Mouse (Mus musculus): ENCODE data around the gene Fblim1. TPM values are rescaled to one million over a fixed set of nuclear protein-coding genes. Genes with fewer than 3 reads are reported as not detected.
"Not testable (repeated sequence)": the region's sequence is repeated elsewhere in the genome, so short reads cannot be mapped to it uniquely, and the experiment has no call there.

The Fblim1 gene
- total and polyA plus RNA-seq, 2 experiments from 2014 or later: 57.5 to 61.5 TPM

DNA sequence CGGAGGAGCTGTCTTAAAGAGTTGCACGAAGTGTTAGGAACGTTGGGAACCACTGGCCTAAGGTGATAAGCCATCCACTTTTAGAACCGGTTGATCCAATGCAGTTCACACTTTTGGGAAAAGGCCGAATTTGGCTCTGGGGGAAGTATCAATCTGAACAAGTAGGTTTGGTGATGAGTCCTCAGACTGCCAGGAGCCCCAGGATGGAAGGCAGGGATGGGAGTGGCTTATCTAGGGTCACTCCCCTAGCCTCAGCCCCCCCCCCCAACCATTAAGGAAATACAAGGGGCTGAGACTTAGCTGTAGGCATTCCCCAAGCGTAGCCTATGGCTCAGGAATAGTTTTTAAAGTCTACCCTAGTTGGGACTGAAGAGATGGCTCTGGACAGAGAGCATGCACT is 39.7 kb downstream of the Fblim1 start:
- ATAC-seq (ENCODE audit: insufficient read depth, low read depth): no peak
- peaks cover 2% of the 10 kb centered on the region; the same call in 1 of the 2 replicates for H3K4me1 ChIP-seq (ENCODE audit: control insufficient read depth, insufficient read depth)
- H3K27ac ChIP-seq (ENCODE audit: low read depth): no peak overlapping the region

DNA sequence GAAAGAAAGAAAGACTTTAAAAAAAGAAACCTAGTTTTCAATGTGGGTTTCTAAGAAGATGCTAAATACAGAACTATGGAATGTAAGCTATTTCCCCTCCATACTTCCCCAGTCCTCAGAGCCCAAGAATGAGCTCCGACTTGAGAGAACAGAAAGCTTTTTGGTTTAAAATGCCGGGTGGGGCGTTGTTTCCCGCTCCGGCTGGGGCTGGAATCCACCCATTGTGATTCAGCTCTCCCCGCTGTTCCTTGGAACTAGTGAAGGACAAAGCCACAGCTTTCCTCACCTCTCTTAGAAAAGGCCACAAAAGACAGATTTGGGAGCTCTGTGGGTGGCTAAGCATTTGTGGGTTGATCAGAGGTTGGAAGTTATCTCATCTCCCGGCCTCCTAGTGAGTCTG is 40.6 kb downstream of the Fblim1 start:
- ATAC-seq (ENCODE audit: insufficient read depth, low read depth): no peak
- Histone ChIP-seq H3K27me3 (ENCODE audit: control insufficient read depth, insufficient read depth, low read length) (no peaks in the 10 kb centered on the region), H3K4me1 (ENCODE audit: control insufficient read depth, insufficient read depth) (no peaks in the 10 kb centered on the region), H3K9ac (replicated peaks; ENCODE audit: low read depth, low read length) (no peak overlapping the region), H3K36me3 (replicated peaks; ENCODE audit: control insufficient read depth, insufficient read depth, low read length) (no peaks in the 10 kb centered on the region), H3K4me2 (ENCODE audit: low read depth, low read length) (no peak overlapping the region), H3K9me3 (replicated peaks; ENCODE audit: control insufficient read depth, low read length) (no peaks in the 10 kb centered on the region), H3K27ac (ENCODE audit: low read depth) (peak overlapping the region; percentile 74), H3K4me3 (ENCODE audit: low read depth, low read length) (no peak overlapping the region)
- WGBS: 53% methylated on average over 7 of the region's 7 CpGs
- DNase-seq (ENCODE audit: low spot score): no peak
- no peak for TF ChIP-seq CTCF (IDR thresholded peaks at IDR 0.05; ENCODE audit: low read depth)
- TF ChIP-seq EP300 (IDR thresholded peaks at IDR 0.05; ENCODE audit: low read depth): no peak

More for the DNA sequence above, 39.7 kb downstream of the Fblim1 start:
- no peak overlapping the region for H3K9ac ChIP-seq (replicated peaks; ENCODE audit: low read depth, low read length)
- DNase-seq (ENCODE audit: low spot score): no peak
- no peak for TF ChIP-seq CTCF (IDR thresholded peaks at IDR 0.05; ENCODE audit: low read depth)
- no peak for TF ChIP-seq EP300 (IDR thresholded peaks at IDR 0.05; ENCODE audit: low read depth)
- WGBS: 77% methylated on average over 6 of the region's 6 CpGs
- no peaks in the 10 kb centered on the region for H3K9me3 ChIP-seq (replicated peaks; ENCODE audit: control insufficient read depth, low read length)
- no peaks in the 10 kb centered on the region for H3K27me3 ChIP-seq (ENCODE audit: control insufficient read depth, insufficient read depth, low read length)
- no peak overlapping the region for H3K4me3 ChIP-seq (ENCODE audit: low read depth, low read length)
- no peak overlapping the region for H3K4me2 ChIP-seq (ENCODE audit: low read depth, low read length)
- H3K36me3 ChIP-seq (replicated peaks; ENCODE audit: control insufficient read depth, insufficient read depth, low read length): no peaks in the 10 kb centered on the region

DNA sequence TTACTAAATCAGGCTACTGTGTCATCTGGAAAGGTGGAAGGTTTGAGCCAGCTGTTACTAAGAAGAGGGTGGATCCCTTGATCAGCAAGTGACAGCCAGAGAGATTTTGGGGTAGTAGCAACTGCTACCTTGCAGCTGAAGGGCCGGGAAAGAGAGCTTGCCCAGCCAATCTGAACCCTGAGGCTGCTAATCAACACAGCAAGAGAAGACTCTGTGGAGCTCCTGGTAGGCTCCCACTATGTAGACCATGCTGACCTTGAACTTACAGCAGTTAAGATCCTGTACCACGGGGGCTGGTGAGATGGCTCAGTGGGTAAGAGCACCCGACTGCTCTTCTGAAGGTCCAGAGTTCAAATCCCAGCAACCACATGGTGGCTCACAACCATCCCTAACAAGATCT is 41.2 kb downstream of the Fblim1 start:
- DNase-seq (ENCODE audit: low spot score): no peak

DNA sequence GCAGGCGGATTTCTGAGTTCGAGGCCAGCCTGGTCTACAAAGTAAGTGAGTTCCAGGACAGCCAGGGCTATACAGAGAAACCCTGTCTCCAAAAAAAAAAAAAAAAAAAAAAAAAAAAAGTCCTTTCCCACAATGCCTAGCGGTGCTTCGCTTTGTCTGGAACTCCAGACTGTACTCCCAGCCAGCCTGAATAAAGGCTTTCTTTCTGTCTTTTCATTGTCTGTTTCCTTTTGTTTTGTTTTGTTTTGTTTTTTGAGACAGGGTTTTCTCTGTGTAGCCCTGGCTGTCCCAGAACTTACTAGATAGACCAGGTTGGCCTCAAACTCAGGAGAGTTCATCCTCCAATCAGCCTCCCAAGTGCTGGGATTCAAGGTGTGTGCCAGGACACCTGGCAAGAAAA is 41.7 kb downstream of the Fblim1 start:
- H3K27me3 ChIP-seq (ENCODE audit: control insufficient read depth, insufficient read depth, low read length): no peaks in the 10 kb centered on the region
- 0 out of 2 replicates have a peak overlapping the region, but pooled peaks have one; percentile 11 for H3K27ac ChIP-seq (ENCODE audit: low read depth)
- DNase-seq (ENCODE audit: low spot score) (no peak), ATAC-seq (ENCODE audit: insufficient read depth, low read depth) (no peak)
- no peak overlapping the region for H3K9ac ChIP-seq (replicated peaks; ENCODE audit: low read depth, low read length)
- no peak overlapping the region for H3K4me2 ChIP-seq (ENCODE audit: low read depth, low read length)
- TF ChIP-seq CTCF (IDR thresholded peaks at IDR 0.05; ENCODE audit: low read depth): no peak
- TF ChIP-seq EP300 (IDR thresholded peaks at IDR 0.05; ENCODE audit: low read depth): no peak
- no peaks in the 10 kb centered on the region for H3K36me3 ChIP-seq (replicated peaks; ENCODE audit: control insufficient read depth, insufficient read depth, low read length)
- no peaks in the 10 kb centered on the region for H3K9me3 ChIP-seq (replicated peaks; ENCODE audit: control insufficient read depth, low read length)
- H3K4me1 ChIP-seq (ENCODE audit: control insufficient read depth, insufficient read depth): no peaks in the 10 kb centered on the region
- H3K4me3 ChIP-seq (ENCODE audit: low read depth, low read length): no peak overlapping the region
- WGBS: 92% methylated on average over 4 of the region's 4 CpGs

More for the DNA sequence above, 41.2 kb downstream of the Fblim1 start:
- 86% methylated on average over 3 of the region's 3 CpGs for WGBS
- no peak overlapping the region for H3K4me3 ChIP-seq (ENCODE audit: low read depth, low read length)
- no peaks in the 10 kb centered on the region for H3K36me3 ChIP-seq (replicated peaks; ENCODE audit: control insufficient read depth, insufficient read depth, low read length)
- H3K4me2 ChIP-seq (ENCODE audit: low read depth, low read length): no peak overlapping the region
- H3K4me1 ChIP-seq (ENCODE audit: control insufficient read depth, insufficient read depth): no peaks in the 10 kb centered on the region
- H3K27ac ChIP-seq (ENCODE audit: low read depth): 0 out of 2 replicates have a peak overlapping the region, but pooled peaks have one; percentile 11
- TF ChIP-seq EP300 (IDR thresholded peaks at IDR 0.05; ENCODE audit: low read depth): no peak
- no peak for TF ChIP-seq CTCF (IDR thresholded peaks at IDR 0.05; ENCODE audit: low read depth)
- no peak overlapping the region for H3K9ac ChIP-seq (replicated peaks; ENCODE audit: low read depth, low read length)
- H3K27me3 ChIP-seq (ENCODE audit: control insufficient read depth, insufficient read depth, low read length): no peaks in the 10 kb centered on the region
- H3K9me3 ChIP-seq (replicated peaks; ENCODE audit: control insufficient read depth, low read length): no peaks in the 10 kb centered on the region
- no peak for ATAC-seq (ENCODE audit: insufficient read depth, low read depth)

DNA sequence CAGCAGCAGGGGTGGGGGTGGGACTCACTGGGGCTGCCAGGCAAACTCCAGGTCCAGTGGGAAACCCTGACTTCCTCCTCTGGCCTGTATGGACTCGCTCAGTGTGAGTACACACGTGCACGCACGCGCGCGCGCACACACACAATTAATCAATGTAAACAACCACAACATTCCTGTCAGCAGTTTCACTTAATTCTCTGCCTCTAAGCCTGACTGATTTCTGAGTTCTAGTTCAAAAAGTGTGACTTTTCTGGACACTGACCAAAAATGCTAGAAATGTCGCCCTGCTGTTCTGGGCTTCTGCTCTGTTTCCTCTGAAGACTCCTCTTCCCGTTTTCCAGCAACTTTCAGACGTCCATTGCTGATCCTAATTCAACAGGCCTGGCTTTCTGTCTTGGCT is 43.6 kb downstream of the Fblim1 start:
- Histone ChIP-seq H3K27ac (ENCODE audit: low read depth) (peak overlapping the region; percentile 28; the same call in 1 of the 2 replicates), H3K4me2 (ENCODE audit: low read depth, low read length) (no peak overlapping the region), H3K4me3 (ENCODE audit: low read depth, low read length) (no peak overlapping the region), H3K9me3 (replicated peaks; ENCODE audit: control insufficient read depth, low read length) (no peaks in the 10 kb centered on the region), H3K36me3 (replicated peaks; ENCODE audit: control insufficient read depth, insufficient read depth, low read length) (no peaks in the 10 kb centered on the region), H3K4me1 (ENCODE audit: control insufficient read depth, insufficient read depth) (no peaks in the 10 kb centered on the region), H3K9ac (replicated peaks; ENCODE audit: low read depth, low read length) (no peak overlapping the region), H3K27me3 (ENCODE audit: control insufficient read depth, insufficient read depth, low read length) (no peaks in the 10 kb centered on the region)
- WGBS: 75% methylated on average over 11 of the region's 11 CpGs
- DNase-seq (ENCODE audit: low spot score): no peak
- TF ChIP-seq EP300 (IDR thresholded peaks at IDR 0.05; ENCODE audit: low read depth) (no peak), CTCF (IDR thresholded peaks at IDR 0.05; ENCODE audit: low read depth) (no peak)
- no peak for ATAC-seq (ENCODE audit: insufficient read depth, low read depth)

DNA sequence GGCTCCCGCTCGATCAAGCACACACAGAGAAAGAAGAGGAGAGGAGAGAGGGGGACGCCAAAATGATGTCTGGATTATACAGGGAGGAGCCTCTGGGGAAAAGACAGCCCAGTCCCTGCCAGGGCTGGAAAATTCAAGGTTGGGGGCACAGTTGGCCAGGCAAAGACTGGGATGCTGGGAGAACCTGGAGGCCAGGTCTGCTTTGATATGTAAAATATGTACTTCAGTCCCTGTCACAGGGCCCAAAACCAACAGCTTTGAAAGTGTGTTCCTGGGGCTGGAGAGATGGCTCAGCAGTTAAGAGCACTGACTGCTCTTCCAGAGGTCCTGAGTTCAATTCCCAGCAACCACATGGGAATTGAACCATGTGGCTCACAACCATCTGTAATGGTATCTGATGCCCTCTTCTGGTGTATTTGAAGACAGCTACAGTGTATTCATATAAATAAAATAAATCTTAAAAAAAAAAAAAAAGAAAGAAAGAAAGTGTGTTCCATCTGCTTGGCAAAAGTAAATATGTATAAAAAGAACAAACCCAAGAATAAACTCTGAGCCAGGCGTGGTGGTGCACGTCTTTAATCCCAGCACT is 44.5 kb downstream of the Fblim1 start:
- not testable (repeated sequence) for H3K27me3 ChIP-seq (ENCODE audit: control insufficient read depth, insufficient read depth, low read length); H3K27ac ChIP-seq (ENCODE audit: low read depth); DNase-seq (ENCODE audit: low spot score); H3K4me3 ChIP-seq (ENCODE audit: low read depth, low read length); H3K9ac ChIP-seq (replicated peaks; ENCODE audit: low read depth, low read length); H3K9me3 ChIP-seq (replicated peaks; ENCODE audit: control insufficient read depth, low read length); H3K4me1 ChIP-seq (ENCODE audit: control insufficient read depth, insufficient read depth); H3K4me2 ChIP-seq (ENCODE audit: low read depth, low read length); ATAC-seq (ENCODE audit: insufficient read depth, low read depth); H3K36me3 ChIP-seq (replicated peaks; ENCODE audit: control insufficient read depth, insufficient read depth, low read length)
- WGBS: 81% methylated on average over 5 of the region's 5 CpGs

All from heart, postnatal 0 days (tissue).